Mouse (Mus musculus) C2C12 (cell line): Measurements from ENCODE around the gene Slirp. TPM values are rescaled to one million over a fixed set of nuclear protein-coding genes. Genes with fewer than 3 reads are reported as not detected.

Source experiments
- H3K27me3 ChIP-seq: one replicate; pipeline ENCODE4 v1.6.1; 2011; ENCODE audit not compliant: control insufficient read depth, insufficient read depth, insufficient read length
- H3K36me3 ChIP-seq: one replicate; pipeline ENCODE4 v1.6.1; 2011; ENCODE audit not compliant: control insufficient read depth, insufficient read depth
- H3K4me3 ChIP-seq: one replicate; pipeline ENCODE4 v1.5.1; 2011; ENCODE audit warnings: mild to moderate bottlenecking, control low read depth; ENCODE audit not compliant: poor library complexity, insufficient read depth, severe bottlenecking
- H3K79me2 ChIP-seq: one replicate; pipeline ENCODE4 v1.6.1; 2011; ENCODE audit not compliant: control insufficient read depth, insufficient read depth
- H3K79me3 ChIP-seq: one replicate; pipeline ENCODE4 v1.6.1; 2011; ENCODE audit warnings: low read depth, control low read depth
- H3ac ChIP-seq: one replicate; pipeline ENCODE3; 2011; ENCODE audit warnings: low read depth; ENCODE audit not compliant: control insufficient read depth, insufficient read length
- CEBPB ChIP-seq: IDR thresholded peaks from one replicate; pipeline ENCODE4 v1.6.1; 2011; ENCODE audit warnings: low read depth, mild to moderate bottlenecking, control low read depth, moderate library complexity
- CTCF ChIP-seq: IDR thresholded peaks from one replicate; pipeline ENCODE4 v1.5.1; 2011; ENCODE audit not compliant: control insufficient read depth, insufficient read depth, insufficient read length
- FOSL1 ChIP-seq: IDR thresholded peaks from one replicate; pipeline ENCODE4 v1.8.0; 2011; ENCODE audit warnings: mild to moderate bottlenecking, low read length; ENCODE audit not compliant: poor library complexity, insufficient read depth, severe bottlenecking
- MAX ChIP-seq: IDR thresholded peaks from one replicate; pipeline ENCODE4 v1.6.1; 2011; ENCODE audit warnings: mild to moderate bottlenecking, control low read depth
- MYOD1 ChIP-seq: IDR thresholded peaks from one replicate; pipeline ENCODE4 v1.6.1; 2011; ENCODE audit warnings: low read depth; ENCODE audit not compliant: control insufficient read depth, insufficient read length
- MYOG ChIP-seq: IDR thresholded peaks from one replicate; pipeline ENCODE4 v1.6.1; 2011; ENCODE audit not compliant: control insufficient read depth, insufficient read length; ENCODE audit errors: extremely low read depth
- USF1 ChIP-seq: IDR thresholded peaks from one replicate; pipeline ENCODE4 v1.6.1; 2011; ENCODE audit warnings: low read depth, mild to moderate bottlenecking, control low read depth, moderate library complexity
- polyA plus RNA-seq: library from polyadenylated mRNA; unstranded; fragments of >200 nt; fragmentation: generic; extraction: Trizol; gene quantifications from one replicate; pipeline ENCODE4 v1.2.1, GENCODE M21; 2012; ENCODE audit warnings: missing spikeins

Slirp gene
- polyA plus RNA-seq, 1 experiment: 84.9 TPM

- Histone ChIP-seq H3K4me3 (no peak overlapping the region), H3K79me2 (peaks cover 39% of the 10 kb centered on the region), H3ac (no peak overlapping the region), H3K36me3 (peaks cover 82% of the 10 kb centered on the region), H3K27me3 (no peaks in the 10 kb centered on the region), H3K79me3 (peaks cover 24% of the 10 kb centered on the region)
- TF ChIP-seq MYOD1: no peak
- no peak for TF ChIP-seq CEBPB
- TF ChIP-seq CTCF: no peak
- TF ChIP-seq MYOG: no peak
- no peak for TF ChIP-seq USF1
- no peak for TF ChIP-seq FOSL1
- TF ChIP-seq MAX: no peak
Observed at GRCm38 (mm10) chr12:87449456-87449855, 5.8 kb downstream of the Slirp start.

GRCm38 (mm10) chr12:87464678-87465297 is 21.1 kb downstream of the Slirp start:
- Histone ChIP-seq H3K79me3 (peaks cover 25% of the 10 kb centered on the region), H3K4me3 (no peak overlapping the region), H3K36me3 (peaks cover 86% of the 10 kb centered on the region)

GRCm38 (mm10) chr12:87470263-87471136 is 26.8 kb downstream of the Slirp start:
- H3K4me3 ChIP-seq: peak overlapping the region; percentile 92
- H3K79me2 ChIP-seq: peaks cover 64% of the 10 kb centered on the region
- TF ChIP-seq USF1: no peak
- TF ChIP-seq MAX: no peak
- no peak for TF ChIP-seq MYOG
- TF ChIP-seq CEBPB: no peak
- TF ChIP-seq MYOD1: no peak
- no peak for TF ChIP-seq FOSL1
- no peak for TF ChIP-seq CTCF
- H3K79me3 ChIP-seq: peaks cover 40% of the 10 kb centered on the region
- H3ac ChIP-seq: peak overlapping the region; percentile 27
- peaks cover 41% of the 10 kb centered on the region for H3K36me3 ChIP-seq
- H3K27me3 ChIP-seq: no peaks in the 10 kb centered on the region

More at GRCm38 (mm10) chr12:87464678-87465297, 21.1 kb downstream of the Slirp start:
- Histone ChIP-seq H3K27me3 (no peaks in the 10 kb centered on the region), H3ac (no peak overlapping the region), H3K79me2 (peaks cover 74% of the 10 kb centered on the region)
- TF ChIP-seq MYOD1 (no peak), FOSL1 (no peak), CTCF (no peak), USF1 (no peak), CEBPB (no peak), MAX (no peak), MYOG (no peak)

GRCm38 (mm10) chr12:87471421-87471963 is 27.8 kb downstream of the Slirp start:
- peak overlapping the region; percentile 92 for H3K4me3 ChIP-seq
- TF ChIP-seq USF1 (no peak), CTCF (no peak), MYOD1 (no peak), MAX (no peak), FOSL1 (no peak), CEBPB (no peak), MYOG (no peak)

GRCm38 (mm10) chr12:87471964-87472786 is 28.5 kb downstream of the Slirp start, which contains the start of gene Snw1:
Gene Snw1, minus strand, starts transcription at chr12:87472274.
- Histone ChIP-seq H3ac (peak within 1 kb of the TSS; percentile 82), H3K36me3 (peaks cover 27% of the 10 kb centered on the region), H3K27me3 (no peaks in the 10 kb centered on the region), H3K79me3 (peaks cover 31% of the 10 kb centered on the region), H3K79me2 (peaks cover 47% of the 10 kb centered on the region), H3K4me3 (peak within 1 kb of the TSS; percentile 92)
- TF ChIP-seq MYOG (no peak), MAX (peak; percentile 50)

More at GRCm38 (mm10) chr12:87471421-87471963, 27.8 kb downstream of the Slirp start:
- peaks cover 54% of the 10 kb centered on the region for H3K79me2 ChIP-seq
- H3K79me3 ChIP-seq: peaks cover 36% of the 10 kb centered on the region
- H3K36me3 ChIP-seq: peaks cover 33% of the 10 kb centered on the region
- peak overlapping the region; percentile 82 for H3ac ChIP-seq
- H3K27me3 ChIP-seq: no peaks in the 10 kb centered on the region
